Mouse (Mus musculus): ENCODE data around the gene Cyp2f2.

DNA sequence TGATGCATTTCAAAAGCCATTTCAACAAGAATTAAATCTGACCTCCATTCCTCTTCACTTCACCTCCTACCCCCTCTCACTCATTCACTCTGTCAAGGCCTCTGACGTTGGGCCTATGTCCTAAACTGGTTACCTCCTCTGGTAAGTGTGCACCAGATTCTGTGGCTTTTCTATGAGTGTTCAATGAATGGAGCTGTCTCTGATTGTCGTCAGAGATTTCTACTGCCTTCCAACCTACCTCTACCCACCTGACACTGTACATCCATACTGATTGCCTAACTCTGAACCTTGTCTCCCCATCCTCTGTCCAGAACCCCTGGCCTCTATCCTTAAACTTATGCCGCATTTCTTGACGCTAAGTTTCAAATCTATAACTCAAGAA lies 58.2 kb downstream of the Cyp2f2 start:
- TF ChIP-seq CTCF (IDR thresholded peaks at IDR 0.05; ENCODE audit: low read depth) (no peak), EP300 (optimal IDR thresholded peaks at IDR 0.05) (no peak)
